In genomic region chr4:57764392-57764791, GRCm38 (mm10) we compare ENCODE assay signal across 9 mouse cellular contexts. TPM values are rescaled to one million over a fixed set of nuclear protein-coding genes. Genes with fewer than 3 reads are reported as not detected.
DNase-seq lines count a peak whose midpoint lies in the region; ATAC-seq and TF ChIP-seq lines count a peak whose summit lies in the region.
"Had no signal": no experiment of that assay in that cellular context is flagged by ENCODE, and none has a peak within 500 bp of the region (broad histone marks: within the 10 kb centered on the region; RNA-seq: fewer than 3 reads in every experiment).

No protein-coding gene starts in this region.

- H3ac ChIP-seq in myocyte (ENCODE audit: control insufficient read depth, insufficient read length): no peak overlapping the region

- no peak overlapping the region for H3K9ac ChIP-seq in forebrain, postnatal 0 days
- no peak overlapping the region for H3K9ac ChIP-seq in forebrain, embryonic 15.5 days (replicated peaks)
- no peak overlapping the region for H3K9ac ChIP-seq in lung, embryonic 16.5 days (ENCODE audit: low read length)
- H3K9ac ChIP-seq: liver, embryonic 14.5 days had no signal

- H3K27ac ChIP-seq in forebrain, postnatal 0 days (ENCODE audit: low read depth, low read length): no peak overlapping the region
- no peak overlapping the region for H3K27ac ChIP-seq in forebrain, embryonic 15.5 days (replicated peaks)
- H3K27ac ChIP-seq in lung, embryonic 16.5 days (ENCODE audit: low read length): peak overlapping the region; percentile 92
- H3K27ac ChIP-seq: liver, embryonic 14.5 days had no signal

- WGBS in forebrain, postnatal 0 days: 61% methylated on average over 1 of the region's 1 CpGs
- WGBS in forebrain, embryonic 15.5 days: 58% methylated on average over 1 of the region's 1 CpGs
- 44% methylated on average over 1 of the region's 1 CpGs for WGBS in lung, embryonic 16.5 days

- no peaks in the 10 kb centered on the region for H3K27me3 ChIP-seq in forebrain, postnatal 0 days (ENCODE audit: insufficient read depth, low read length)
- no peaks in the 10 kb centered on the region for H3K27me3 ChIP-seq in forebrain, embryonic 15.5 days
- H3K27me3 ChIP-seq in lung, embryonic 16.5 days (ENCODE audit: control insufficient read depth, insufficient read depth, low read depth, low read length): no peaks in the 10 kb centered on the region
- no peaks in the 10 kb centered on the region for H3K27me3 ChIP-seq in myocyte (ENCODE audit: control insufficient read depth, insufficient read depth, insufficient read length)

- no peaks in the 10 kb centered on the region for H3K36me3 ChIP-seq in forebrain, postnatal 0 days (ENCODE audit: insufficient read depth)
- no peaks in the 10 kb centered on the region for H3K36me3 ChIP-seq in forebrain, embryonic 15.5 days
- H3K36me3 ChIP-seq in lung, embryonic 16.5 days (ENCODE audit: control insufficient read depth, insufficient read depth, low read length): no peaks in the 10 kb centered on the region
- no peaks in the 10 kb centered on the region for H3K36me3 ChIP-seq in myocyte (ENCODE audit: control insufficient read depth, insufficient read depth)

- no peak overlapping the region for H3K4me3 ChIP-seq in forebrain, postnatal 0 days (ENCODE audit: low read depth, low read length)
- H3K4me3 ChIP-seq in forebrain, embryonic 15.5 days: no peak overlapping the region
- no peak overlapping the region for H3K4me3 ChIP-seq in lung, embryonic 16.5 days (ENCODE audit: low read length)
- no peak overlapping the region for H3K4me3 ChIP-seq in myocyte

- H3K9me3 ChIP-seq in forebrain, postnatal 0 days (ENCODE audit: low read length): no peaks in the 10 kb centered on the region
- no peaks in the 10 kb centered on the region for H3K9me3 ChIP-seq in forebrain, embryonic 15.5 days
- no peaks in the 10 kb centered on the region for H3K9me3 ChIP-seq in lung, embryonic 16.5 days (ENCODE audit: control insufficient read depth, low read length)

- peak; percentile 7 for DNase-seq in forebrain, postnatal 0 days
- no peak for DNase-seq in lung, postnatal 14 days
- DNase-seq in heart, postnatal 10 days: peak; percentile 50 to 62
- no peak for DNase-seq in thymus, adult 18-20 months
- DNase-seq in cerebellum, postnatal 25 days: no peak

- no peak overlapping the region for H3K4me2 ChIP-seq in forebrain, postnatal 0 days (ENCODE audit: low read depth)
- H3K4me2 ChIP-seq in forebrain, embryonic 15.5 days (replicated peaks): no peak overlapping the region
- no peak overlapping the region for H3K4me2 ChIP-seq in lung, embryonic 16.5 days (ENCODE audit: low read depth, low read length)
- peak overlapping the region; percentile 25 for H3K4me2 ChIP-seq in myocyte (ENCODE audit: low read depth)

- no peaks in the 10 kb centered on the region for H3K4me1 ChIP-seq in forebrain, postnatal 0 days (ENCODE audit: insufficient read depth)
- H3K4me1 ChIP-seq in forebrain, embryonic 15.5 days: no peaks in the 10 kb centered on the region
- H3K4me1 ChIP-seq in lung, embryonic 16.5 days (replicated peaks; ENCODE audit: control insufficient read depth, insufficient read depth, low read length): peaks cover 32% of the 10 kb centered on the region

- TF ChIP-seq POLR2A in myocyte (IDR thresholded peaks at IDR 0.05; ENCODE audit: insufficient read length, low read depth): no peak

- no peak for TF ChIP-seq CTCF in forebrain, postnatal 0 days (IDR thresholded peaks at IDR 0.05; ENCODE audit: low read depth)

- intact Hi-C loops in heart, postnatal 10 days (cut with DNase I): no loop called here

- no peak for ATAC-seq in forebrain, postnatal 0 days
- ATAC-seq in forebrain, embryonic 15.5 days (replicated peaks): no peak
- peak; percentile 84 for ATAC-seq in lung, embryonic 16.5 days (ENCODE audit: low read depth)

- H3K79me2 ChIP-seq in myocyte (ENCODE audit: control insufficient read depth, insufficient read depth): peaks cover 16% of the 10 kb centered on the region

TF ChIP-seq in myocyte, 11 proteins besides CTCF, POLR2A, EP300 and RAD21:
- TF ChIP-seq POLR2AphosphoS2 (IDR thresholded peaks at IDR 0.05; ENCODE audit: insufficient read length, low read depth) (no peak), USF1 (IDR thresholded peaks at IDR 0.05; ENCODE audit: low read depth) (no peak), MAX (IDR thresholded peaks at IDR 0.05; ENCODE audit: low read depth) (no peak), CEBPB (IDR thresholded peaks at IDR 0.05; ENCODE audit: insufficient read depth, poor library complexity, severe bottlenecking) (no peak), TCF3 (IDR thresholded peaks at IDR 0.05; ENCODE audit: insufficient read length, low read depth) (no peak), REST (IDR thresholded peaks at IDR 0.05; ENCODE audit: insufficient read depth, insufficient read length) (no peak), MYOG (IDR thresholded peaks at IDR 0.05; ENCODE audit: control insufficient read depth in 1 of 3, insufficient read depth in 1 of 3, insufficient read length in 2 of 3, low read depth in 2 of 3) (no peak), TCF12 (IDR thresholded peaks at IDR 0.05; ENCODE audit: insufficient read depth, poor library complexity, severe bottlenecking) (no peak), E2F4 (IDR thresholded peaks at IDR 0.05; ENCODE audit: insufficient read depth) (no peak), SRF (IDR thresholded peaks at IDR 0.05; ENCODE audit: control insufficient read depth, insufficient read length, low read depth) (no peak), MYOD1 (IDR thresholded peaks at IDR 0.05; ENCODE audit: control insufficient read depth in 1 of 3, insufficient read length in 2 of 3, low read depth in 2 of 3) (no peak)

RNA-seq across cellular contexts. Expression of gene Akap2, which starts 46.9 kb away (rescaled TPM):
- total RNA-seq in forebrain, postnatal 0 days (2014; rRNA removed): 11.2 and 15.0 TPM in 2 replicates
- 4.5 and 7.0 TPM in 2 replicates for polyA plus RNA-seq in forebrain, postnatal 0 days (2015; fragmentation: Nextera tagmentation; extraction: Ambion mirVana)
- 6.1 and 6.5 TPM in 2 replicates for polyA plus RNA-seq in forebrain, embryonic 15.5 days (2015; fragmentation: Nextera tagmentation; extraction: Ambion mirVana)
- polyA plus RNA-seq in lung, embryonic 16.5 days (2015; fragmentation: Nextera tagmentation; extraction: Ambion mirVana): 44.4 and 46.5 TPM in 2 replicates
- total RNA-seq in heart, postnatal 10 days (2021): 100 to 1,000 TPM; 127 to 141 TPM
- 19.3 TPM for polyA plus RNA-seq in myocyte (2012; fragmentation: generic; extraction: Trizol)

Comparison
In these comparisons a context has a peak if more than half of its experiments do, and no peak if none do; other contexts are left out.
1. DNase-seq: peak in forebrain, postnatal 0 days (single experiment) and heart, postnatal 10 days (2 of 2); none in lung, postnatal 14 days (single experiment), thymus, adult 18-20 months (0 of 2) and cerebellum, postnatal 25 days (0 of 2).